Mouse (Mus musculus) adrenal gland, postnatal 14 days (tissue): ENCODE results near the gene Prpf8. TPM values are rescaled to one million over a fixed set of nuclear protein-coding genes. Genes with fewer than 3 reads are reported as not detected.
"Not testable (repeated sequence)": the region's sequence is repeated elsewhere in the genome, so short reads cannot be mapped to it uniquely, and the experiment has no call there.

ENCODE experiments used
- DNase-seq: peaks from one replicate; pipeline ENCODE4 v3.0.0; 2021; ENCODE audit warnings: mixed read lengths
- long read RNA-seq, 2 experiments: library from polyadenylated mRNA; stranded (forward); transcript quantifications; one replicate each; pipeline ENCODE4 v2.0.0; 2021
- total RNA-seq: library from RNA; stranded (reverse); gene quantifications from 2 replicates; pipeline ENCODE4 v1.2.3, GENCODE M21; 2021

Gene Prpf8
- 127 and 135 TPM in 2 replicates for total RNA-seq
- long read RNA-seq, experiment 1, partial matches to known transcripts: 21 of 21 reads
- long read RNA-seq, experiment 1, other reads (novel, unspliced or antisense): 0 of 21 reads
- long read RNA-seq, experiment 2, full-length matches to known transcripts: 1 of 22 reads
- long read RNA-seq, experiment 2, partial matches to known transcripts: 19 of 22 reads
- long read RNA-seq, experiment 2, other reads (novel, unspliced or antisense): 2 of 22 reads

- DNase-seq: peak; percentile 97
These were observed at the start of gene Prpf8 for GRCm38 (mm10) chr11:75486601-75487285. TSS of gene Prpf8 (plus strand) at chr11:75486816.

- DNase-seq: no peak
These were observed 48.4 kb upstream of the Prpf8 start for GRCm38 (mm10) chr11:75438194-75438593.

- no peak for DNase-seq
These were observed 47.8 kb upstream of the Prpf8 start for GRCm38 (mm10) chr11:75438804-75439203.

- no peak for DNase-seq
These were observed 47.3 kb upstream of the Prpf8 start, which contains the start of gene Serpinf2 for GRCm38 (mm10) chr11:75439363-75439762. TSS of gene Serpinf2 (minus strand) at chr11:75439591.

GRCm38 (mm10) chr11:75439951-75440350 is 46.7 kb upstream of the Prpf8 start:
- DNase-seq: no peak

GRCm38 (mm10) chr11:75441034-75441433 is 45.6 kb upstream of the Prpf8 start:
- DNase-seq: no peak

GRCm38 (mm10) chr11:75441601-75442000 is 45.0 kb upstream of the Prpf8 start:
- DNase-seq: no peak

- no peak for DNase-seq
These were observed 42.9 kb upstream of the Prpf8 start for GRCm38 (mm10) chr11:75443711-75444110.

GRCm38 (mm10) chr11:75448575-75448974 is 38.0 kb upstream of the Prpf8 start:
- DNase-seq: no peak

- DNase-seq: no peak
These were observed 36.9 kb upstream of the Prpf8 start for GRCm38 (mm10) chr11:75449695-75450094.

- no peak for DNase-seq
These were observed 36.2 kb upstream of the Prpf8 start for GRCm38 (mm10) chr11:75450304-75450908.

- no peak for DNase-seq
These were observed 35.7 kb upstream of the Prpf8 start for GRCm38 (mm10) chr11:75450936-75451335.

GRCm38 (mm10) chr11:75452081-75452480 is 34.5 kb upstream of the Prpf8 start:
- no peak for DNase-seq

GRCm38 (mm10) chr11:75452812-75453557 is 33.6 kb upstream of the Prpf8 start:
- DNase-seq: no peak

- peak; percentile 92 for DNase-seq
These were observed 32.4 kb upstream of the Prpf8 start, which contains the start of gene Wdr81 for GRCm38 (mm10) chr11:75453991-75454930. TSS of gene Wdr81 (minus strand) at chr11:75454717.

GRCm38 (mm10) chr11:75455041-75455736 is 31.4 kb upstream of the Prpf8 start:
- peak; percentile 43 for DNase-seq

- DNase-seq: not testable (repeated sequence)
These were observed 30.6 kb upstream of the Prpf8 start for GRCm38 (mm10) chr11:75455971-75456370.

GRCm38 (mm10) chr11:75456440-75456871 is 30.2 kb upstream of the Prpf8 start:
- no peak for DNase-seq

- peak; percentile 45 for DNase-seq
These were observed 28.4 kb upstream of the Prpf8 start for GRCm38 (mm10) chr11:75458169-75458568.

- no peak for DNase-seq
These were observed 28.0 kb upstream of the Prpf8 start for GRCm38 (mm10) chr11:75458628-75459041.
